Mouse (Mus musculus) stomach, embryonic 16.5 days (tissue): ENCODE measurements around the gene Chrnd. TPM values are rescaled to one million over a fixed set of nuclear protein-coding genes. Genes with fewer than 3 reads are reported as not detected.

ENCODE experiments used
- ATAC-seq: fragments of 200-750 bp; cut with Nextera tagmentation; 2 replicates; pipeline ENCODE4 v1.8.0; 2017; ENCODE audit warnings: moderate number of reproducible peaks, moderate TSS enrichment; ENCODE audit not compliant: insufficient read depth, low FRiP score
- H3K27ac ChIP-seq: fragments of 300-500 bp; sonication (generic); 2 replicates; pipeline ENCODE4 v1.5.1; 2014; ENCODE audit warnings: low read length
- H3K27me3 ChIP-seq: fragments of 300-500 bp; sonication (generic); 2 replicates; pipeline ENCODE4 v1.6.1; 2014; ENCODE audit warnings: low read length, control low read depth, mixed read lengths; ENCODE audit not compliant: control insufficient read depth, insufficient read depth
- H3K36me3 ChIP-seq: fragments of 300-500 bp; sonication (generic); 2 replicates; pipeline ENCODE4 v1.6.1; 2014; ENCODE audit warnings: low read length; ENCODE audit not compliant: control insufficient read depth, insufficient read depth
- H3K4me1 ChIP-seq: fragments of 300-500 bp; sonication (generic); 2 replicates; pipeline ENCODE4 v1.6.1; 2014; ENCODE audit warnings: low read length, control low read depth, mixed read lengths; ENCODE audit not compliant: control insufficient read depth, insufficient read depth
- H3K4me2 ChIP-seq: fragments of 300-500 bp; sonication (generic); 2 replicates; pipeline ENCODE4 v1.6.1; 2014; ENCODE audit warnings: low read depth, low read length, mixed read lengths
- H3K4me3 ChIP-seq: fragments of 300-500 bp; sonication (generic); replicated peaks from 2 replicates; pipeline ENCODE4 v1.5.1; 2014; ENCODE audit warnings: mild to moderate bottlenecking, low read length
- H3K9ac ChIP-seq: fragments of 300-500 bp; sonication (generic); 2 replicates; pipeline ENCODE4 v1.6.1; 2014; ENCODE audit warnings: low read length
- H3K9me3 ChIP-seq: fragments of 300-500 bp; sonication (generic); replicated peaks from 2 replicates; pipeline ENCODE4 v1.6.1; 2016; ENCODE audit warnings: low read length, control low read depth; ENCODE audit not compliant: control insufficient read depth
- WGBS: fragments of 180-500 bp; shearing (Covaris S2); extraction: QIAGEN DNeasy Blood & Tissue Kit; methylation state at CpG from one replicate; pipeline ENCODE4 v1.1.7; 2014; 5-methylcytosine and 5-hydroxymethylcytosine counted together
- polyA plus RNA-seq: library from polyadenylated mRNA; unstranded; fragments of >200 nt; fragmentation: Nextera tagmentation; extraction: Ambion mirVana; gene quantifications from 2 replicates; pipeline ENCODE4 v1.2.1, GENCODE M21; 2015

The Chrnd gene
- polyA plus RNA-seq, 1 experiment from 2014 or later, result 2.0 TPM

GRCm38 (mm10) chr1:87198119-87199065 is 8.0 kb downstream of the Chrnd start:
- no peak for ATAC-seq
- WGBS, result 74% methylated on average over 12 of the region's 12 CpGs

GRCm38 (mm10) chr1:87200811-87201210 is 10.4 kb downstream of the Chrnd start:
- WGBS, result 31% methylated on average over 2 of the region's 2 CpGs
- Histone ChIP-seq H3K27me3 (peaks cover 3% of the 10 kb centered on the region; the same call in 1 of the 2 replicates), H3K4me3 (no peak overlapping the region), H3K27ac (no peak overlapping the region), H3K4me1 (0 out of 2 replicates have a peak, but pooled peaks cover 4% of the 10 kb centered on the region), H3K9me3 (no peaks in the 10 kb centered on the region), H3K9ac (no peak overlapping the region), H3K36me3 (no peaks in the 10 kb centered on the region), H3K4me2 (no peak overlapping the region)
- no peak for ATAC-seq

More at GRCm38 (mm10) chr1:87198119-87199065, 8.0 kb downstream of the Chrnd start:
- Histone ChIP-seq H3K4me1 (no peaks in the 10 kb centered on the region), H3K4me2 (no peak overlapping the region), H3K27me3 (no peaks in the 10 kb centered on the region), H3K36me3 (no peaks in the 10 kb centered on the region), H3K9me3 (no peaks in the 10 kb centered on the region), H3K27ac (no peak overlapping the region), H3K9ac (no peak overlapping the region), H3K4me3 (no peak overlapping the region)

- WGBS, result 26% methylated on average over 1 of the region's 1 CpGs
- no peak for ATAC-seq
- no peak overlapping the region for H3K9ac ChIP-seq
- H3K9me3 ChIP-seq, result no peaks in the 10 kb centered on the region
- no peak overlapping the region for H3K4me3 ChIP-seq
- H3K27ac ChIP-seq, result no peak overlapping the region
- peaks cover 11% of the 10 kb centered on the region; the same call in 1 of the 2 replicates for H3K27me3 ChIP-seq
- H3K4me1 ChIP-seq, result 0 out of 2 replicates have a peak, but pooled peaks cover 5% of the 10 kb centered on the region
- no peak overlapping the region for H3K4me2 ChIP-seq
- H3K36me3 ChIP-seq, result no peaks in the 10 kb centered on the region
Measured at GRCm38 (mm10) chr1:87201848-87202247, 11.4 kb downstream of the Chrnd start.

GRCm38 (mm10) chr1:87203779-87204178 is 13.4 kb downstream of the Chrnd start:
- no peak for ATAC-seq
- no peaks in the 10 kb centered on the region for H3K36me3 ChIP-seq
- 78% methylated on average over 5 of the region's 5 CpGs for WGBS
- 0 out of 2 replicates have a peak, but pooled peaks cover 5% of the 10 kb centered on the region for H3K4me1 ChIP-seq
- H3K9ac ChIP-seq, result no peak overlapping the region
- no peak overlapping the region for H3K4me3 ChIP-seq
- H3K27me3 ChIP-seq, result peaks cover 18% of the 10 kb centered on the region; the same call in 1 of the 2 replicates
- H3K27ac ChIP-seq, result no peak overlapping the region
- no peaks in the 10 kb centered on the region for H3K9me3 ChIP-seq
- H3K4me2 ChIP-seq, result no peak overlapping the region

- Histone ChIP-seq H3K4me1 (0 out of 2 replicates have a peak, but pooled peaks cover 5% of the 10 kb centered on the region), H3K27me3 (peaks cover 18% of the 10 kb centered on the region; the same call in 1 of the 2 replicates), H3K4me3 (no peak within 1 kb of the TSS), H3K36me3 (no peaks in the 10 kb centered on the region), H3K9me3 (no peaks in the 10 kb centered on the region), H3K9ac (no peak within 1 kb of the TSS), H3K27ac (no peak within 1 kb of the TSS), H3K4me2 (no peak within 1 kb of the TSS)
- 83% methylated on average over 7 of the region's 7 CpGs for WGBS
- ATAC-seq, result no peak
Measured at GRCm38 (mm10) chr1:87204465-87204864, 14.1 kb downstream of the Chrnd start, which contains the start of gene Chrng. TSS of gene Chrng (plus strand) at chr1:87204657.

- Histone ChIP-seq H3K4me2 (no peak overlapping the region), H3K4me3 (no peak overlapping the region), H3K9ac (no peak overlapping the region), H3K36me3 (no peaks in the 10 kb centered on the region), H3K4me1 (0 out of 2 replicates have a peak, but pooled peaks cover 5% of the 10 kb centered on the region), H3K27me3 (peaks cover 18% of the 10 kb centered on the region; the same call in 1 of the 2 replicates), H3K9me3 (no peaks in the 10 kb centered on the region), H3K27ac (no peak overlapping the region)
- ATAC-seq, result no peak
- 55% methylated on average over 6 of the region's 6 CpGs for WGBS
Measured at GRCm38 (mm10) chr1:87205038-87205437, 14.6 kb downstream of the Chrnd start.

GRCm38 (mm10) chr1:87205502-87205901 is 15.1 kb downstream of the Chrnd start:
- Histone ChIP-seq H3K4me3 (no peak overlapping the region), H3K36me3 (no peaks in the 10 kb centered on the region), H3K27ac (no peak overlapping the region), H3K27me3 (peaks cover 18% of the 10 kb centered on the region; the same call in 1 of the 2 replicates), H3K9ac (no peak overlapping the region), H3K4me2 (no peak overlapping the region), H3K9me3 (no peaks in the 10 kb centered on the region), H3K4me1 (0 out of 2 replicates have a peak, but pooled peaks cover 5% of the 10 kb centered on the region)
- 36% methylated on average over 3 of the region's 3 CpGs for WGBS
- ATAC-seq, result no peak

- H3K27me3 ChIP-seq, result peaks cover 18% of the 10 kb centered on the region; the same call in 1 of the 2 replicates
- H3K9ac ChIP-seq, result no peak overlapping the region
- H3K9me3 ChIP-seq, result no peaks in the 10 kb centered on the region
- no peak for ATAC-seq
- H3K36me3 ChIP-seq, result no peaks in the 10 kb centered on the region
- no peak overlapping the region for H3K4me2 ChIP-seq
- 20% methylated on average over 17 of the region's 17 CpGs for WGBS
- H3K4me3 ChIP-seq, result no peak overlapping the region
- no peak overlapping the region for H3K27ac ChIP-seq
- H3K4me1 ChIP-seq, result 0 out of 2 replicates have a peak, but pooled peaks cover 5% of the 10 kb centered on the region
Measured at GRCm38 (mm10) chr1:87206339-87206738, 15.9 kb downstream of the Chrnd start.

- ATAC-seq, result no peak
- H3K27ac ChIP-seq, result no peak overlapping the region
- no peak overlapping the region for H3K9ac ChIP-seq
- no peaks in the 10 kb centered on the region for H3K36me3 ChIP-seq
- no peak overlapping the region for H3K4me3 ChIP-seq
- H3K27me3 ChIP-seq, result peaks cover 10% of the 10 kb centered on the region; the same call in 1 of the 2 replicates
- no peak overlapping the region for H3K4me2 ChIP-seq
- H3K9me3 ChIP-seq, result no peaks in the 10 kb centered on the region
- WGBS, result 82% methylated on average over 4 of the region's 4 CpGs
- peaks cover 16% of the 10 kb centered on the region for H3K4me1 ChIP-seq
Measured at GRCm38 (mm10) chr1:87211431-87211830, 21.0 kb downstream of the Chrnd start.
